Mouse (Mus musculus) midbrain, embryonic 11.5 days (tissue): ENCODE results near the gene Alk. TPM values are rescaled to one million over a fixed set of nuclear protein-coding genes. Genes with fewer than 3 reads are reported as not detected.

Experiments
- ATAC-seq: fragments of 200-750 bp; cut with Nextera tagmentation; 2 replicates; pipeline ENCODE4 v1.8.0; 2017; ENCODE audit warnings: moderate TSS enrichment, moderate library complexity; ENCODE audit not compliant: low FRiP score
- DNase-seq: peaks from one replicate; pipeline ENCODE4 v3.0.0; 2015; ENCODE audit warnings: low spot score; ENCODE audit errors: missing footprints
- H3K27ac ChIP-seq: fragments of 300-500 bp; sonication (generic); 2 replicates; pipeline ENCODE4 v1.5.1; 2014; ENCODE audit warnings: low read depth, low read length
- H3K27me3 ChIP-seq: fragments of 300-500 bp; sonication (generic); 2 replicates; pipeline ENCODE4 v1.6.1; 2014; ENCODE audit warnings: mild to moderate bottlenecking, low read length, moderate library complexity, mixed read lengths; ENCODE audit not compliant: control insufficient read depth, insufficient read depth
- H3K36me3 ChIP-seq: fragments of 300-500 bp; sonication (generic); 2 replicates; pipeline ENCODE4 v1.6.1; 2014; ENCODE audit warnings: mild to moderate bottlenecking, low read length, moderate library complexity, mixed read lengths; ENCODE audit not compliant: control insufficient read depth, insufficient read depth
- H3K4me1 ChIP-seq: fragments of 300-500 bp; sonication (generic); 2 replicates; pipeline ENCODE4 v1.6.1; 2014; ENCODE audit warnings: low read length; ENCODE audit not compliant: control insufficient read depth, insufficient read depth
- H3K4me2 ChIP-seq: fragments of 300-500 bp; sonication (generic); 2 replicates; pipeline ENCODE4 v1.6.1; 2014; ENCODE audit warnings: mild to moderate bottlenecking, moderate library complexity
- H3K4me3 ChIP-seq: fragments of 300-500 bp; sonication (generic); 2 replicates; pipeline ENCODE4 v1.5.1; 2014; ENCODE audit warnings: low read depth, low read length
- H3K9ac ChIP-seq: fragments of 300-500 bp; sonication (generic); 2 replicates; pipeline ENCODE4 v1.6.1; 2014; ENCODE audit warnings: low read length
- H3K9me3 ChIP-seq: fragments of 300-500 bp; sonication (generic); 2 replicates; pipeline ENCODE4 v1.6.1; 2016; ENCODE audit warnings: low read length; ENCODE audit not compliant: control insufficient read depth
- WGBS: fragments of 180-500 bp; shearing (Covaris S2); extraction: QIAGEN DNeasy Blood & Tissue Kit; methylation state at CpG from one replicate; pipeline ENCODE4 v1.1.7; 2014; 5-methylcytosine and 5-hydroxymethylcytosine counted together
- polyA plus RNA-seq: library from polyadenylated mRNA; unstranded; fragments of >200 nt; fragmentation: Nextera tagmentation; extraction: Ambion mirVana; gene quantifications from 2 replicates; pipeline ENCODE4 v1.2.1, GENCODE M21; 2014

Alk gene
- polyA plus RNA-seq, 1 experiment from 2014 or later: 0.18 TPM

- Histone ChIP-seq H3K4me2 (no peak overlapping the region), H3K27ac (no peak overlapping the region), H3K9ac (no peak overlapping the region), H3K36me3 (no peaks in the 10 kb centered on the region), H3K4me1 (no peaks in the 10 kb centered on the region), H3K9me3 (no peaks in the 10 kb centered on the region), H3K4me3 (no peak overlapping the region), H3K27me3 (no peaks in the 10 kb centered on the region)
- DNase-seq (no peak), ATAC-seq (no peak)
- 90% methylated on average over 14 of the region's 14 CpGs for WGBS
These were observed 424.7 kb downstream of the Alk start for GRCm38 (mm10) chr17:72179722-72180140.

GRCm38 (mm10) chr17:72173778-72174177 is 430.6 kb downstream of the Alk start:
- DNase-seq (no peak), ATAC-seq (no peak)
- no peaks in the 10 kb centered on the region for H3K9me3 ChIP-seq
- no peak overlapping the region for H3K4me2 ChIP-seq
- H3K4me3 ChIP-seq: no peak overlapping the region
- H3K27ac ChIP-seq: no peak overlapping the region
- 53% methylated on average over 3 of the region's 3 CpGs for WGBS
- H3K36me3 ChIP-seq: no peaks in the 10 kb centered on the region
- peaks cover 3% of the 10 kb centered on the region; the same call in 1 of the 2 replicates for H3K4me1 ChIP-seq
- no peaks in the 10 kb centered on the region for H3K27me3 ChIP-seq
- H3K9ac ChIP-seq: no peak overlapping the region

GRCm38 (mm10) chr17:72168152-72168551 is 436.3 kb downstream of the Alk start:
- Histone ChIP-seq H3K36me3 (no peaks in the 10 kb centered on the region), H3K27ac (no peak overlapping the region), H3K9me3 (no peaks in the 10 kb centered on the region), H3K4me1 (no peaks in the 10 kb centered on the region), H3K9ac (no peak overlapping the region), H3K27me3 (no peaks in the 10 kb centered on the region), H3K4me3 (no peak overlapping the region), H3K4me2 (no peak overlapping the region)
- ATAC-seq (no peak), DNase-seq (no peak)
- 86% methylated on average over 5 of the region's 5 CpGs for WGBS

GRCm38 (mm10) chr17:72158857-72159385 is 445.5 kb downstream of the Alk start:
- Histone ChIP-seq H3K4me1 (no peaks in the 10 kb centered on the region), H3K4me3 (no peak overlapping the region), H3K9ac (no peak overlapping the region), H3K27me3 (no peaks in the 10 kb centered on the region), H3K9me3 (no peaks in the 10 kb centered on the region), H3K27ac (no peak overlapping the region), H3K36me3 (no peaks in the 10 kb centered on the region), H3K4me2 (no peak overlapping the region)
- no peak for ATAC-seq
- no peak for DNase-seq
- 82% methylated on average over 5 of the region's 5 CpGs for WGBS

- H3K27ac ChIP-seq: no peak overlapping the region
- no peak overlapping the region for H3K9ac ChIP-seq
- 83% methylated on average over 10 of the region's 10 CpGs for WGBS
- no peak overlapping the region for H3K4me3 ChIP-seq
- no peak for ATAC-seq
- H3K36me3 ChIP-seq: no peaks in the 10 kb centered on the region
- no peak overlapping the region for H3K4me2 ChIP-seq
- no peak for DNase-seq
- H3K4me1 ChIP-seq: no peaks in the 10 kb centered on the region
- no peaks in the 10 kb centered on the region for H3K9me3 ChIP-seq
- no peaks in the 10 kb centered on the region for H3K27me3 ChIP-seq
These were observed 446.4 kb downstream of the Alk start for GRCm38 (mm10) chr17:72157830-72158629.

GRCm38 (mm10) chr17:72153038-72153437 is 451.4 kb downstream of the Alk start:
- Histone ChIP-seq H3K4me3 (no peak overlapping the region), H3K9ac (no peak overlapping the region), H3K27me3 (no peaks in the 10 kb centered on the region), H3K36me3 (no peaks in the 10 kb centered on the region), H3K4me1 (no peaks in the 10 kb centered on the region), H3K9me3 (no peaks in the 10 kb centered on the region), H3K4me2 (no peak overlapping the region), H3K27ac (no peak overlapping the region)
- 87% methylated on average over 3 of the region's 3 CpGs for WGBS
- DNase-seq (no peak), ATAC-seq (no peak)

GRCm38 (mm10) chr17:72144946-72145598 is 459.4 kb downstream of the Alk start:
- no peaks in the 10 kb centered on the region for H3K9me3 ChIP-seq
- H3K36me3 ChIP-seq: no peaks in the 10 kb centered on the region
- no peaks in the 10 kb centered on the region for H3K27me3 ChIP-seq
- H3K4me3 ChIP-seq: no peak overlapping the region
- WGBS: 75% methylated on average over 7 of the region's 7 CpGs
- no peak overlapping the region for H3K4me2 ChIP-seq
- H3K9ac ChIP-seq: no peak overlapping the region
- H3K4me1 ChIP-seq: no peaks in the 10 kb centered on the region
- no peak for ATAC-seq
- no peak overlapping the region for H3K27ac ChIP-seq
- no peak for DNase-seq

- DNase-seq (no peak), ATAC-seq (no peak)
- WGBS: 76% methylated on average over 9 of the region's 9 CpGs
- no peaks in the 10 kb centered on the region for H3K9me3 ChIP-seq
- H3K27me3 ChIP-seq: no peaks in the 10 kb centered on the region
- H3K4me1 ChIP-seq: no peaks in the 10 kb centered on the region
- H3K9ac ChIP-seq: no peak overlapping the region
- no peaks in the 10 kb centered on the region for H3K36me3 ChIP-seq
- no peak overlapping the region for H3K4me3 ChIP-seq
- no peak overlapping the region for H3K27ac ChIP-seq
- H3K4me2 ChIP-seq: no peak overlapping the region
These were observed 460.0 kb downstream of the Alk start for GRCm38 (mm10) chr17:72144461-72144860.
